Mouse (Mus musculus) spleen, adult 2 months (tissue): Measurements from ENCODE around the gene Adgrf5.

ENCODE experiments used
- CTCF ChIP-seq: fragments of 200-500 bp; IDR thresholded peaks from 2 replicates; pipeline ENCODE4 v1.5.1; 2011; ENCODE audit warnings: mild to moderate bottlenecking, inconsistent platforms; ENCODE audit not compliant: insufficient read depth, insufficient read length, insufficient replicate concordance; ENCODE audit errors: extremely low read depth
- POLR2A ChIP-seq: fragments of 200-500 bp; IDR thresholded peaks from 2 replicates; pipeline ENCODE4 v1.6.1; 2011; ENCODE audit warnings: low read depth, low read length, inconsistent platforms

DNA sequence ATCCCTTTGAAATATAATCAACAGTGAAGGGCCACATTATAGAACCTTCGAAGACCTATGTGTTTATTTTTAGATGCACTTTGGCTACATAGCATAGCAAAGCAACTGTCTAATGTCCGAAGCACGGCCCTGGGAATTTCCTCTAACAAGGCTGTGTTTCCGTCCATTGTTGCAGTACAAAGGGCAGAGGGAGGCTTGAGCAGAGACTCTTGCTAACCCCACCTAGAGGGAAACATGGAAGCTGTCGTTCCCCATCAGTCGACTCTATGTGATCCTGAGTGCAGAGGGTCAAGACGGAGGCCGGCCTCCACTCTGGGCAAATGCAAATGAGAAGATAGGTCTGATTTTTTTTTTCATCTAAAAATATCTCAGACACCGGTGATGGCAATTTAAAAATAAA is 6.2 kb downstream of the Adgrf5 start:
- no peak for TF ChIP-seq CTCF
- no peak for TF ChIP-seq POLR2A
